ENCODE assay signal across 8 mouse cellular contexts in genomic region chr2:26579714-26580113, GRCm38 (mm10). TPM values are rescaled to one million over a fixed set of nuclear protein-coding genes. Genes with fewer than 3 reads are reported as not detected.
DNase-seq lines count a peak whose midpoint lies in the region; ATAC-seq and TF ChIP-seq lines count a peak whose summit lies in the region.

TSS of gene Egfl7 (plus strand) at chr2:26580014.

- intact Hi-C loops in gastrocnemius, postnatal 36 days (cut with DNase I): no loop called here

- H3K4me3 ChIP-seq in kidney, embryonic 16.5 days (ENCODE audit: low read length): no peak within 1 kb of the TSS
- H3K4me3 ChIP-seq in intestine, postnatal 0 days (ENCODE audit: low read depth, low read length): no peak within 1 kb of the TSS
- H3K4me3 ChIP-seq in midbrain, embryonic 13.5 days (replicated peaks): no peak within 1 kb of the TSS

- TF ChIP-seq CTCF in intestine, postnatal 0 days (IDR thresholded peaks at IDR 0.05; ENCODE audit: low read depth): no peak

- ATAC-seq in kidney, embryonic 16.5 days (ENCODE audit: low FRiP score, low TSS enrichment): no peak
- ATAC-seq in intestine, postnatal 0 days: no peak
- no peak for ATAC-seq in midbrain, embryonic 13.5 days

- no peaks in the 10 kb centered on the region for H3K36me3 ChIP-seq in kidney, embryonic 16.5 days (ENCODE audit: insufficient read depth, low read length)
- H3K36me3 ChIP-seq in intestine, postnatal 0 days (ENCODE audit: control insufficient read depth, insufficient read depth): no peaks in the 10 kb centered on the region
- H3K36me3 ChIP-seq in midbrain, embryonic 13.5 days: no peaks in the 10 kb centered on the region

- no peaks in the 10 kb centered on the region for H3K27me3 ChIP-seq in kidney, embryonic 16.5 days (ENCODE audit: insufficient read depth, low read length)
- no peaks in the 10 kb centered on the region for H3K27me3 ChIP-seq in intestine, postnatal 0 days (replicated peaks; ENCODE audit: control insufficient read depth, insufficient read depth, low read length)
- no peaks in the 10 kb centered on the region for H3K27me3 ChIP-seq in midbrain, embryonic 13.5 days

- H3K4me2 ChIP-seq in kidney, embryonic 16.5 days (replicated peaks; ENCODE audit: low read depth, low read length): peak within 1 kb of the TSS; percentile 19; the same call in 1 of the 2 replicates
- no peak within 1 kb of the TSS for H3K4me2 ChIP-seq in intestine, postnatal 0 days (replicated peaks; ENCODE audit: low read depth)
- no peak within 1 kb of the TSS for H3K4me2 ChIP-seq in midbrain, embryonic 13.5 days (replicated peaks)

- peak within 1 kb of the TSS; percentile 66 for H3K27ac ChIP-seq in kidney, embryonic 16.5 days (ENCODE audit: low read length)
- H3K27ac ChIP-seq in intestine, postnatal 0 days (ENCODE audit: low read depth, low read length): peak within 1 kb of the TSS; percentile 46
- H3K27ac ChIP-seq in midbrain, embryonic 13.5 days: no peak within 1 kb of the TSS

- H3K9ac ChIP-seq in kidney, embryonic 16.5 days (replicated peaks; ENCODE audit: low read length): 0 out of 2 replicates have a peak within 1 kb of the TSS, but pooled peaks have one; percentile 22
- no peak within 1 kb of the TSS for H3K9ac ChIP-seq in intestine, postnatal 0 days (ENCODE audit: low read depth, low read length)
- no peak within 1 kb of the TSS for H3K9ac ChIP-seq in midbrain, embryonic 13.5 days (replicated peaks)

- H3K4me1 ChIP-seq in kidney, embryonic 16.5 days (ENCODE audit: insufficient read depth, low read length): 0 out of 2 replicates have a peak, but pooled peaks cover 2% of the 10 kb centered on the region
- no peaks in the 10 kb centered on the region for H3K4me1 ChIP-seq in intestine, postnatal 0 days (replicated peaks; ENCODE audit: control insufficient read depth, insufficient read depth, low read length)
- 0 out of 2 replicates have a peak, but pooled peaks cover 6% of the 10 kb centered on the region for H3K4me1 ChIP-seq in midbrain, embryonic 13.5 days (replicated peaks)

- H3K9me3 ChIP-seq in kidney, embryonic 16.5 days (ENCODE audit: low read length): no peaks in the 10 kb centered on the region
- H3K9me3 ChIP-seq in intestine, postnatal 0 days (ENCODE audit: control insufficient read depth): no peaks in the 10 kb centered on the region
- no peaks in the 10 kb centered on the region for H3K9me3 ChIP-seq in midbrain, embryonic 13.5 days

- no peak for DNase-seq in kidney, postnatal 4 days
- no peak for DNase-seq in adrenal gland, postnatal 25 days
- DNase-seq in gastrocnemius, postnatal 36 days: no peak
- DNase-seq in frontal cortex, postnatal 25 days (ENCODE audit: low spot score in 2 of 2): no peak
- DNase-seq in right cerebral cortex, postnatal 14 days: no peak

- WGBS in kidney, embryonic 16.5 days: 100% methylated on average over 1 of the region's 1 CpGs
- 95% methylated on average over 1 of the region's 1 CpGs for WGBS in intestine, postnatal 0 days
- WGBS in midbrain, embryonic 13.5 days: 95% methylated on average over 1 of the region's 1 CpGs

RNA-seq across cellular contexts. Expression of gene Egfl7, which starts in this region (rescaled TPM):
- 257 and 266 TPM in 2 replicates for polyA plus RNA-seq in kidney, embryonic 16.5 days (2015; fragmentation: Nextera tagmentation; extraction: Ambion mirVana)
- 159 and 211 TPM in 2 replicates for total RNA-seq in adrenal gland, postnatal 25 days (2021)
- 10 to 100 TPM; 50.0 to 62.2 TPM for total RNA-seq in gastrocnemius, postnatal 36 days (2021)
- polyA plus RNA-seq in intestine, postnatal 0 days (2015; fragmentation: Nextera tagmentation; extraction: Ambion mirVana): 54.4 and 65.2 TPM in 2 replicates
- polyA plus RNA-seq in midbrain, embryonic 13.5 days (2015; fragmentation: Nextera tagmentation; extraction: Ambion mirVana): 44.9 and 55.9 TPM in 2 replicates
